Mouse (Mus musculus): Measurements from ENCODE around the gene Map2k3.
A peak's percentile ranks its signal among the peaks of the same experiment; 100 is the strongest.

Map2k3 gene

DNA sequence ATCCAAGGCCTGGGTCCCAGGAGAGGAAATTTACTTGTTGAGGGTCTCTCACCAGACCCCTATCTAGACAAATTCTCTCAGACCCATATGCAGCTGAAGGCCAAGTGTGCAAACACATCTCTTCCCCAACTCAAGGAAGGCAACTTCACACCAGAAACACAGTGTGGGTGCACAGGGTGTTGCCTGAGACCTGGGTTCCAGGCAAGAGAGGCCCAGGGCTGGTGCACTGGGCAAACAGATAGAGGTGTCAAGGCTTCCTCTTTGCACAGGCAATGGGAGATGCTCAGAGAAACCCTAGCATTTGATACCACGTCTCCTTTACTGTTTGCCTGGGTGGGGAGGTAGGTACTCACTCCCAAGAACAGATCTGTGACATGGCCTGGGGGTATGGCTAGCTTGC, 6.9 kb upstream of the Map2k3 start:
- DNase-seq (ENCODE audit: low spot score): no peak

DNA sequence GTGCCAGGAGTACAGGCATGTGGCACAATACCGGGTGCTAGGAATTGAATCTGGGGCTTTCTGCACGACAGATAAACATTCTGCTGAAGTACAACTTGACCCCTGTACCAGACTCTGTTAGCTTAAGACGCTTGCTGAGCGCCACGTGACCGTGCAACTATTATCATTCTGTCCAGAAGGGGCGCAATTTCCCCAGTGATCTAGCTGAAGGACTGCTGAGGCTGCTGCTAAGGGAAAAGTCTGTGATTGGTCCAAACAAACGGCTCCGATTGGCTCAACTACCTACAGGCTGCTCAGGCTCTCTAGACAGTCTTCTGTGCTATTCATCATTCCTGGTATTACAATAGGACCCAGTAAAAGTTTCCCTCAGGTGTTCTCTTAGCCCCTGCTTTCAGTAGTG, 4.6 kb upstream of the Map2k3 start:
- peak; percentile 96 for DNase-seq (ENCODE audit: low spot score)

DNA sequence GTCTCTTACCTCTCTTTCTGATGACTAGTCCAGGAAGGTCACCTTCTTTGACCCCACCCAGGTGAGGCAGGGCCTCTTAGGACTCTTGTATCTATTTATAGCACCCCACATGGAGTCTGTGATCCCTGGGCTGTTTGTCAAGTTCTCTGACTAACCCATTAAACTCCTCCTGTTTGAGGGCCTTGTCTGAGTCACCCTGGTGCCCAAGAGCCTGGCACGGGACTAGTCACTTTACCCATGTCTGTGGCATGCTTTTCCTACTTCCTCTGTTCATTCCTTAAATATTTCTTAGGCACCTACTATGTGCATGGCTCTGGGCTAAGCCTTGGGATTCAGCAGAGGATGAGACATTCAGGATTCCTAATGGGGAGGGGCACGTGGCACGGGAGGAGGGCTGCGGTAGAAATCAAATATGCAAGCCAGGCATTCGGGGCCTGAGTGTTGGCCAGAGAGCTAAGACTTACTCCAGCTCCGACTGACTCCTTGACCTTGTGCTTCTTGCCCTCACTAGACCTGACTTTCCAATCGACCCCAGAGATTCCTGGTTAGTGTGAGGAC, 1.0 kb upstream of the Map2k3 start:
- DNase-seq (ENCODE audit: low spot score): peak; percentile 65

DNA sequence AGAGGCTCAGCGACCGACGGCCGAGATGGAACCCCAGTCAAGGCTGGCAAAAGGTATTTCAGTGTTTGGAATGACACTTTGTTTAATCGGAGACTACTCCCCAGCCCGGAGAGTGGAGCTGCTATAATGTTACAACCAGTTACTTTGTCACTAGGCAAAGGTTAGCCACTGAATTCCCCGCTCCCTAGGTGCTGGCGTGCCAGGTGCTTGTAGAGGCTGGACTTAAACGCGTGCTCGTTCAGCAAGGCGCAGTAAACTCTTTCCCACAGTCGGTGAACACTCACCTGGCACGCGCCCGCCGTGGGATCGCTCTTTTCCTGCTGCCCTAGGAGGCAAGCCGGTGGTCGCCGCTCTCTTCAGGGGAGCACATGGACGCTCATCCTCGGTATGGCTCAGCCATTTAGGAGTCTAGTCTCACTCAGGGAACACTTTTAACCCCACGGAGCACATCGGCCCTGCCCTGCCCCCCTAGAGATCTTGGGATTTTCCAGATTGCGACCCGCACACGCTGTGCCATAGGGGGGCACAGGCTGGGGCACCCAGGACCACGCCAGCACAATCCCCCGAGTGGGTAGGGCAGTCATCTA, 458 bp upstream of the Map2k3 start:
- DNase-seq (ENCODE audit: low spot score): no peak

DNA sequence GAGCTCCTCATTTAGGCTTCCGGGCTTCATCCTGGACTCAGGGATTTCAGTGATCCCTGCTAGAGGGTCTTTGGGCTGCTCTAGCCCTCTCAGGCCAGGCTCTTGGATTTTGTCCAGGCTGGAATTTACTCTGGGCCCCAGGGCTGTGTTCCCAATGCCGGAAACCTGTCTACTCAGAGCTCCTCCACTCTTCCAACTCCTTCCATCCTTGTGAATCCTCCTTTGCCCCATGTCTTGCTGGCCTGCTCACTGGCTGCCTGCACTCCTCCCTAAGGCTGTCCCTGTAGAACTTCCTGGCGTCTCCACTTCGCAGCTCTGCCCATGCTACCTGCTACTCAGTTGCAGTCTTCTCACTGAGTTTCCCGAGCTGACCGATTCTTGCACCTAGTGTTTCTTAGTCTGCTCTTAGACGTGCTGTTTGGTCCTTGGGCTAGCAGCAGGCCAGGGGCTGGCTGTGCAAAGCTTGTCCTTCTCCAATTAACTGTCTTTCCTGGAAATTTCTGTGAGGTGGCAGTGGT, 729 bp downstream of the Map2k3 start:
- DNase-seq (ENCODE audit: low spot score): no peak

DNA sequence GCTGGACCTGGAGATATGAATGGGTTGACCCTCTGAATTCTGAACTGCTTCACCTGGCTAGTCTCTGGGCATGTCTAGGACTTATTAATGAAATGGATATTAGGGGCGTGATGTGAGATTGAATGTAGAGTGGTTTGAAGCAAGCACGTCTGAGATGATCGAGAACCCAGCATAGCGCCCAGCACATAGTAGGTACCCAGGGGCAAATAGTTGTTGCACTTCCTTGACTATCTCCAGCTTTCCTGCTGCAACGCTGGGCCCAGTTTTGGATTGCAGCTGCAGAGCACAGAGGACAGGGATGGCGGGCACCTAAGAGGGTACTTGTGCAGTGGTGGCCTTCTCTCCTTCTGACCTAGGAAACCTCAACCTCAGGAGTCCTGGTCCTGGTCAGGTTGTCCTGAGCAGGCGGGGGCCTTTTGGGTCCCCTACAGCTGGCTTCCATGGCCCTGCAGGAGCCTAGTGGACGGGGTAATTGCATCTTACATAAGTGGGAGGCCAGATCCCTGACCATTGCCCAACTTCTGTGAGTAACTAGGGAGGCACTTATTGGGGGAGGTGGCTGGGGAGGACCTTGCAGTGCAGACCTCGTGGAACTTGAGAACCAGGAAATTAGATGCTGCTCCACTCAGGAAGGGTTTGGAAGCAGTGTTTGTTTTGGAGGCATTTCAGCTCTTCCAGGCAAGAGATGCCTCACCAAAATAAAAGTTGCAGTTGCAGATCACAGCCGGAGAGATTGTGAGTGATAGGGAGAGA, 1.5 kb downstream of the Map2k3 start:
- DNase-seq (ENCODE audit: low spot score): peak; percentile 88

DNA sequence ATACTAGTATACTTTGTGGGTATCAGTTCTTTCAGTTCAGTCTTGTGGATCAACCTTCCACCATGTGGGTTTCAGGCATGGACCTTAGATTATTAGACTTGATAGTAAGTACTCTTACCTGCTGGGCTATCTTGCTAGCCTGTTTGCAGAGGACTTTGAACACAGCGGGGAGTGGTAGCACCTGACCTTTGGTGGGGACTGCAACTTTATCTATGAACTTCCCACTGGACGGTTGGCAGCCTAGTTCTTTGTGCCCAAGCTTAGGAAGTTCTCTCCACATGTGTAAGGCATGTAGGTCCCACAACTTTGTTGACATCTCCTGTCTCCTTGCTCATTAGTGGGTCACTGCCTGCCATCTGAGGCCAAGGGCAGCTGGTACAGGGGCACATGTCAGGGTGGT, 3.0 kb downstream of the Map2k3 start:
- DNase-seq (ENCODE audit: low spot score): no peak

DNA sequence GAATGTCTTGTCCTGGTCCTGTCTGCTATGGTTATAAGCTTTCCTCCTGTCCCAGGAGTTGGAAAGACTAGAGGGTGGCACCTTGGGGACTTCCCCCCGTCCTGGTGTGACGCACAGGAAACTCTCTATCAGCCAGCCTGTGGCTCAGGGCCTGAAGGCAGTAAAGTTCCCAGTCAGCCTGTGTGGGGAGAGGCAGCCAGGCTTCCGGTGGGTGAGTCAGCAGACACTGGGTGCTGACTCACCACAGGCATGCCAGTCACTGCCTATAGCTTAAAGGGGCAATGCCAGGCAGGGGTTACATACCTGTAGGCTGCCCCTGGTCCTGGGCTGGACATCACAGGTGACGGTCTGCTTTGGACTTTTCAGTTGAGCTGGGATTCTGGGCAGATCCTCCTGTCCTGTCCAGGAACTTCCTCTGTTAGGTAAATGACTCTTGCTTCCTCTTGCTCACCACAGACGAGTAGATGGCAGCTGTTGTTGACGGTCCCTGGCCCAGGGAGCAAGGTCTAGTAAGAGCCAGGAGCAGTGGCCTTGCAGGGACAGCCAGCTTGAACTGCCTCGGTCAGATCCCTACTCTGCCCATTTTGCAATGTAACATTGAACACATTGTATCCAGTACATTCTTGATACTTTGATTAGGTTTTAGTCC, 3.6 kb downstream of the Map2k3 start:
- peak; percentile 81 for DNase-seq (ENCODE audit: low spot score)

DNA sequence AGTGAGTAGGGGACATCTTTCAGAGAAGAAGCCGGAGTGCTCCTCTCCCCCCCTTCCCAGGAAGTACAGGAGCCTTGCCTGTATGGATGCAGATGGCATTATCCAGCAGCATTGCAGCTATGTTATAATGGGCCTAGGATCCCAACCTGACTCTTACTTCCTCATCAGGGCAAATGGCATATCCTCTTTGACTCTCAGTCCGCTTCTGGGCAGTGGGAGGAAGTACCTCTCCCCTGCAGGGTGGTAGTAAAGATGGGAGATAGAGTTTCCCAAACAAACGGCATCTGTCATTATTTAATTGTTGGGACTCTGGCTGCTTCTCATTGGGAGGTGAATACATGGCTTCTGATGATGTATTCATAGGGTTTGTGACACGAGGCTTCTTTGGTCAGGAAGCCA, 4.1 kb downstream of the Map2k3 start:
- no peak for DNase-seq (ENCODE audit: low spot score)

DNA sequence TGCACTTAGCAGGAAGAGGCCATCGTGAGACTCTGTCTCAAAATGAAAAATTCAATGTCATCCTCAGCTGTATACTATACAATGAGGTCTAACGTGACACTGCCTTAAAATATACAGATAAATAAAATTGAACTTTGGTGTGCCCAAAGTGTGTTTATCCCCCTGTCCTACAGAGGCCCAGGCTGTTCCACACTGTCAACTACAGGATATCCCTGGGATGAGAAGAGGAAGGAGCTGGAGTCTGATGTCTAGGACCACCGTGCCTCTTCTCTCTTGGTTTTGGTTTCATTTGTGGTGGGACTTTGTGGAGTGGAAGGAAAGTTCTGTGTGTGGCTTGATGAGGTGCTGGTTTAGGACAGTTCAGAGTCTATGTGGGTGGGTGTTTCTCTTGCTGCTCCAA, 5.8 kb downstream of the Map2k3 start:
- DNase-seq (ENCODE audit: low spot score): no peak

DNA sequence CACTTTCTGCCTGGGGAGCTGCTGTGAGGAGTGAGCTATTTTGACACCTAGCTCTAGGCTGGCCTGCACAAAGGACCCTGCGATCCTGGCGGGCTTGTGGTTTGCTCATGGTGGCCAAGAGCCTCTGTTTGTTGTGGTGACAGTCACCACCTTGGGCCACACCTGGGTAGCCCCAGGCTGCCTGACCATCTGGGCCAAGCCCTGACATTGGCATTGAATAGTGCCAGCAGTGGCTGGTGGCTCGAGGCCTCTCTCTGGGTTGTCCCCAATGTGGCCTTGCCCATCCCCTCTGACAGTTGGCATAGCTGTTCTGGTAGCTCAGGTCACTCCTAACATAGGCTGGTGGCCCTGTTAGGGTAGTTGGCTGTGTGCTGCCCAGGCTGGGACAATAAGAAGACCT, 7.7 kb downstream of the Map2k3 start:
- DNase-seq (ENCODE audit: low spot score): peak; percentile 22

DNA sequence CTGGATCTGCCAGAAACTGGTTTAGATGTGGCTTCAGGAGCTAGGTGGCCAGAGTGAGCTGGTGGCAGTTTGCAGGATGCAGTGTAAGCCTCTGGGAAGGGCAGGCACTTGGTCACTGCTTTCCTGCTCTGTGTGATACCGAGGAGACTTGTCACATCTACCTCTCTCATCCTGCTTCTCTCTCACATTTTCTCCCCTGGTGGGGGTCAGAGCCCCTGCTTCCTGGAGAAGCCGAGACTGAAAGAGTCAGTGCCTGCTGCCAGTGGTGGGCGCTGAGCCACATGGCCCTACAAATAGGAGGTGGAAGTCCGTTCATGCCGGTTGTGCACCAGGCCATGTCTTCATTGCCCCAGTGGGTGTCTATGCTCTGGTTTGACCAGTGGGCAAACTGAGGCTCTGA, 8.7 kb downstream of the Map2k3 start:
- no peak for DNase-seq (ENCODE audit: low spot score)

DNA sequence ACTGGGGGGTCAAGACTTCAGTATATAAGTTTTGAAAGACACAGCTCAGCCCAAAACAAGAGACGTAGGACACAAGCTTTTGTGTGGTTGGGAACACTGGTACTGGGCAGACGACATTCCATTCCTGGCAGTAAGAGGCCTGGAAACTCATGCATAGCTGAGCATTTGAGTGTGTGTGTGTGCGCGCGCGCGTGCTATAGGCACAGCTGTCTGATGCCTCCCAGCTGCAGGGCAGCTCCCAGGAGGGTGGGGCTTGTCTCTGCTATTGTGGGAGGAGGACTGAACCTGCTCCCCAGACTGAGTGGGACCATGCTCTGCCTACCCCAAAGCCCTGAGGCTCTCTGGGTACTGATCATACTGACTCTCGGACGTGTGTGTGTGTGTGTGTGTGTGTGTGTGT, 9.5 kb downstream of the Map2k3 start:
- DNase-seq (ENCODE audit: low spot score): peak; percentile 65

DNA sequence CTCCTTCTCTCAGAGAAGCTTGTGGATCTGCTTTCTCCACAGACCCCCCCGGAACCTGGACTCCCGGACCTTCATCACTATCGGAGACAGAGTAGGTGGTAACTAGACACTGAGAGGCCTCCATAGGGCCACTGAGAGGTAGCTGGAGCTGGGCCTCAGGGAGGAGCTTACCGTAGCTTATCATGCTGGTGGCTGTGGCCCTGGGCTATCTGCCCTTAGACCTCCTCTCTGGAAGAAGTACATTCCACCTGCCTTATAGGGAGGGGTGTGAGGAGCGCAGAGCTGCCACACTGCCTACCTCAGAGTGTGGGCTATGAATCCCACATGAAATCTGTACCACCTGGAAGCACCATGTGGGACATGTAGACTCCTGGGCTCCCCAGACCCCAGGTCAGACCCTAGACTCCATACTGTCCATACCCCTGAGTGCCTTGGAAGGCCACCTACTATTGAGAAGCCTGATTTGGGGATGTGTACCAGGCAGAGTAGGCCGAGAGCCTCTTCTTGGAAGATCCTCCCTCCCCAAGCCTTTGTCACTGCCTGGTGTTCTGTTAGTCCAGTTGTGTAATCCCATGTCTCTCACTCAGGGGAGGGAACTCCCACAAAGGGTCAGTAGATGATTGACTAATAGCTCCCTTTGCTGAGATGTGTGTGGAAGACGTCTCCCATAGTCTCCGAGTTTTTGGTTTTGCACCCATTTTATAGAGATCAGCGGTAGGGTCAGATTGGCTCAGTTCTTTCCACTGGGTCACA, 10.6 kb downstream of the Map2k3 start:
- no peak for DNase-seq (ENCODE audit: low spot score)

DNA sequence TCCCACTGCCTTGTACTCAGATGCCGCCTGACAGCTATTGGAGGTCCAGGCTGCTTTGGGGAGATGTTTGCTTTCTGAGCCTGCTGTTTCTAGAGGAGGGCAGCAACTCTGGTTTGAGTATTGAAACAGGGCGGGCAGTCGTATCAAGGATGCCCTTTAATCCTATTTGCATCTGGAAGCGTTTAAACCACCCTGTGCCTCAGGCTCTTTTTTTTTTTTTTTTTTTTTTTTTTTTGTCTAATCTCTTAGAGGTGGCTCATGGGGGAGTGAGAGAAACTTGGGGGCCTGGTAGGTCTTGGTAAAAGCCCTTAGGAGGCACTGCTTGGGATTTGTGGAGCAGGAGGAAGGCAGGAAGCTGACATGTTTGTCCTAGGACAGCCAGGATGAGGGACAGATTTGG, 13.2 kb downstream of the Map2k3 start:
- DNase-seq (ENCODE audit: low spot score): no peak

DNA sequence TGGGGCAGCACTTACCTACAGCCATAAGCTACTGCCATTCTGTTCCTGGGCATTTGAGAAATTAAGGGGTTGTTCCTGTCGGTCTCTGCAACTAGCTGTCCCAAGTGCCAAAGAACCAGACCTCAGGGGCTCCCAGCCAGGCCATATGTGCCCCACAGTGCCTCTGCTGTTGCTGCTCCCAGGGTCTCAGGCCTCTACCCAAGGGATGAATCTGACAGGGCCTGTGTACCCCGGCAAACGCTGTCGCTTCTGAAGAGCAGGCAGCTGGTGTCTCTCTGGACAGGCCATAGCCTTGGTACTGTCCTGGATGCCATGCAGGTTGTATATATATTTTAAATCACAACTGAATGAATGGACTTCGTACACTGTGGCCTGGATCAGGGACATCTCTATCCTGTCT, 20.1 kb downstream of the Map2k3 start:
- DNase-seq (ENCODE audit: low spot score): no peak

DNA sequence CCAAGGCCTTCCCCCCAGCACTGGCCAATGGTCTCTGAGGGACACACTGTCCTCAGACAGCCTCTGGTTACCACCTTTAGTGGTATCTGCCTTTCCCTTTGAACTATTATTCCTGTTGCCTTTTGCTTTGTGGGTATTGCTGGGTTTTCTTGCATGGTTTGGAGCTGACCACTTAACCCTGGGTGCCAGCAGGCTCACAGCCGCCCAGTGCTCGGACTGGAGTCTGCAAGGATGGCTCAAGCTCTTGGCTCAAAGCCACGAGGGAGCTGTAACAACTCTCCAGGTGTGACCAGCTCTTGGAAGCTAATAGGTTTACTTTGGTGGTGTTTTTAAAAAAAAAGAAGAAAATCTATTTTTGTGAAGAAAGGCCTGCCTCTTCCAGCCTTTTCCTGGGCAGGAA, 20.5 kb downstream of the Map2k3 start:
- no peak for DNase-seq (ENCODE audit: low spot score)

DNA sequence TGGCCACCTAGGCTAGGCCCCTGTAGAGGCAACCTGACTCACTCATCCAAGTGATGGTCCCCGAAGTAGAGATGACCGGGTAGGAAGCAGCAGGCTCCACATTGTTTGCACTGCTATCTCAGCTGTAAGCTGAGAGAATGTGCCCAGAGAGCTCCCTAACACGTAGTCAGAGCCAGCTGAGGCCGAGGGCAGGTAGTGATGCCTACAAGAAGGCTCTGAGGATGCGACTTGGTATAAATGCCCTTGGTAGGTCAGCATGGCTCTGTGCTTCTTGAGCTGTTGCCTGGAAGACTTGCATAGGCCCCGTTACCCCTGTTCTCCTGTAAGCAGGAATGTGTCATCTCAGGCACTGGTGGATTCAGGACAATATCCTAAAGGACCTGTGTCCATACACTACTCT, 21.2 kb downstream of the Map2k3 start:
- no peak for DNase-seq (ENCODE audit: low spot score)

DNA sequence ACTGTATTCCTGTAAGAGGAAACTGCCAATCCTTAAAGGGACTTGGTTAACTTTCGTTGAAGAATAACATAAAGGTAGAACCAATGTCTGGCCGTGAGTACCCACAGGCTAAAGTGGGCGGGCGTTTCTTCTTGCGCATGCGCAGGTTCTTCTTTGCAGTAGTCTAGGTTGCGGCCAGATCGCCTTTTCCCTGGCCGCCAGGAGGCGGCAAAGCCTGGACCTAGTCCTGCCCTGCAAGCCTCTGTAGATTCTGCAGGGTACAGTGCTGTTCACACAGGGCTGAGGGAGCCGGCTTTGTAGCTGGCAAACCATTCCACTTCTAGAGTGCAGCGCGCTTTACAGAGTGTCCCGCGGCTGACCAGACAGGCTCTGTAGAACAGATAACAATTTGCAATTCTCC, 22.0 kb downstream of the Map2k3 start:
- DNase-seq (ENCODE audit: low spot score): peak; percentile 92

DNA sequence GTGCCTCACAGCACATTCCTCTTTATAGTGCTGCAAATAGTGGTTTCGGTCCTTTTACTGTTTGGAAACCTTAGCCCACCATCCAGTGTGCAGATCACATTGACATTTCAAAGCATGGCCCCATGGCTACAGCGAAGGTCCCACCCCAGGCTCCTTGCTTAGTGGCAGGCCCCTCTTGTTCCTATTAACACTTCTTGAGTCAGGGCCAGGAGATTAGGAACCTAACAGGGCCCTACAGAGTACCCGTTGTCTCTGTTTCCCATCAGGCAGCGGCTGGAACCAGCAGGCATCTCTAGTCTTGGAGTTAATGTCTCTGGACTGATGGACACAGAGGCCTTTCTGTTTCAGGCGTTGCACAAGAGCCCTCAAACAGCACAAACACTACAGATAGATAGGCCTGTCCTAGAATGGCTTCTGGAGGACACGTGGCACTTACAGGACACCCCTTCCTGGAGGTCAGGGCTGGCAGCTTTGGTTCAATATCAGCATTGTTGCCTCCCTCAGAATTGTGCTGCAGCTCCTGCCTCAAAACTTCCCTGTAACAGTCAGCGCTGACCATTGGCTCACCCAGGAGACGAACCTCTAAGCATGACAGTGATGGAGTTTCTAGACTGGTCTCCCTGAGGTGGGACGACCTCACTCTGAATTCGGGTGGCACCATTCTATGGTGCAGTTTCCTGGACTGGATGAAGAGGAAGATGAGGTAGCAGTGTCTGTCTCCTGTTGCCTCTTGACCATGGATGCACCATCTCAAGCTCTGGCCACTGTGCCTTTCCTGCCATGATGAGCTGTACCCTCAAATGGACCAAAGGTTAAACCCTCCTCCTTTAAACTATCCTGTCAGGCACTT, 22.6 kb downstream of the Map2k3 start:
- no peak for DNase-seq (ENCODE audit: low spot score)

DNA sequence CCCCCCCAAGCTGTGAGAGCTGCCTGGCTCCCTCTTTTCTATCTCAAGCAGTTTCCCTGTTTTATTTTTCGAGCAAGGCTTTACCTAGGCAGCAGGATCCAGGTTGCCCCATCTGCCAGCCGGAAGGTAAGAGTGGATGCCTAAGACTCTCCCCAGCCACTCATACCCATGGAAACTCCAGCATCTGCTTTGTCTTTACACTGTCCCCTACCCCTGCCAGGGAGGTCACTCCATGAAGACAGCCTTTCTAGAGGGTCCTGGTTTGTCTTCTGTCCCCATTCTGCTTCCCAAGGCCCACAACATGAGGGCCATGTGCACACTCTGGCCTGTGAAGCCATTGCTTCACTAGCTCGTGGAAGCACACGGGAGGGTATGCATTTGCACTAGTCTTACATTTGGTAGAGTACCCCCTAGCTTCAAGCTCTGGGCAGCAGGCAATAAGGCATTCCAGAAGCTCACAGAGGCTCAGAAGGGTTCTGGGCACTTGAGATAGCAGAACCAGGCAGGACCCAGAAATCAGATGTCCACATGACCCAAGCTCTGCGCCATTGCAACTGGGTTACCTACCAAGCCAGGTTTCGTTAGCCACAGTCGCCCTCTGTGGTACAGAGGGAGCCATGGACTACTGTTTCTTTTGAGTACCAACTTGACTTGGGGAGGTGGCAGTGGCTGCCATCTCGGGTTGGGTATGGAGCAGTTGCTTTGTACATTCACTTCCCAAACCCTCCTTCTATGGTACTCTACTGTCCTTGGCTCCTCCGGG, 24.0 kb downstream of the Map2k3 start:
- DNase-seq (ENCODE audit: low spot score): no peak
